Mouse (Mus musculus) urinary bladder, adult 2 months (tissue): Measurements from ENCODE around the gene Ppm1h. TPM values are rescaled to one million over a fixed set of nuclear protein-coding genes. Genes with fewer than 3 reads are reported as not detected.

Source experiments
- DNase-seq: peaks from one replicate; pipeline ENCODE4 v3.0.0; 2022; ENCODE audit warnings: low spot score
- polyA plus RNA-seq: library from polyadenylated mRNA; depleted of rRNA; stranded (reverse); fragments of >200 nt; gene quantifications from 2 replicates; pipeline ENCODE4 v1.2.3, GENCODE M21; 2012; rRNA removed

The Ppm1h gene
- polyA plus RNA-seq = 20.9 and 23.1 TPM in 2 replicates

DNA sequence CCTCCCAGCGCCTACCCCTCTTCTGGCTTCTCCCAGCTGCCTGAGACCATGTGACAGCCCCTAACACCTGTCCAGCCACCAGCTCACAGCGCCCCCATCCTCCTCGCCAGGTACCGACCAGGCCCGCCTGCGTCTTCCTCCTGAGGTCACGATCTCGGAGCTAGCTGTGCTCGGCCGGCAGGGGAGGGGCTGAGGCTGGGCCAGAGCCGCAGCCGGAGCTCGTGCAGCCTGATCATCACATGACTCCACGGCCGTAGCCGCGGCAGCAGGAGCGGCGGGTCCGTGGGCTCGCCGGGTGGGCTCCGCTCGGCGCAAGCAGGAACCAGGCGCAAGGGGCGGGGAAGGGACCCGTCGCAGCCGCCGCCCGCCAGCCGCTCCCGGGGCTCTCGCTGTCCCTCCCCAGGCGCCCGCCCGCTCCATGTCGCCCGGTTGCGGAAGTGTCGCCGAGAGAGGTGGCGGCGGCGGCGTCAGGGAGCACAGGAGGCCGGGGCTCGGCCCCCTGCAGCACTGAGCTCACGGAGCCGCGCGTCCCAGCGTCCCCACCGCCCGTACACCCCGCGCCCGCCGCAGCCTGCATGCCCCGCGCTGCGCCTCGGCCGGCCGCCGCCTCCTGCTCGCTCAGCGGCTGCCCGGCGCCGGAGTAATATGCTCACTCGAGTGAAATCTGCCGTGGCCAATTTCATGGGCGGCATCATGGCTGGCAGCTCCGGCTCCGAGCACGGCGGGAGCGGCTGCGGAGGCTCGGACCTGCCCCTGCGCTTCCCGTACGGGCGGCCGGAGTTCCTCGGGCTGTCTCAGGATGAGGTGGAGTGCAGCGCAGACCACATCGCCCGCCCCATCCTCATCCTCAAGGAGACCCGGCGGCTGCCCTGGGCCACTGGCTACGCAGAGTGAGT, at the start of gene Ppm1h:
Ppm1h (plus strand) TSS at position 222 of the 896 bp plus-strand sequence.
- peak; percentile 70 for DNase-seq

DNA sequence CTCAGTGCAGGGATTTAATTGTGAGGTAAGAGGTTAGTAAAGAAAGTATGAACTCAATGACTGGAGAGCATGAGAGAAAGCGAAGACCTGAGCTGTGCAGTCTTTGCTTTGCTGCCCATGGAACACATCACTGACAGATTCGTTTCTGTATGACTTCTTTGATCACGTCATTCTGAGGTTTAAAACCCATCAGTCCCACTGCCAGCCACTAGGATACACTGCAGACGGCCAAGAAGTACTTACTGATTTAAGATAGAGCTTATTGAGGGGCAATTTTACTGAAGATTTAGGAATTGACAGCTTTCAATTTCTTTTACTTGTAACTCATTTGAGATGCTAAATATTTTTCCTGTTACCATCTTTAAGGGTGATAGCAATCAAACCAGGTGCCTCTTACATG, 49.6 kb upstream of the Ppm1h start:
- no peak for DNase-seq

DNA sequence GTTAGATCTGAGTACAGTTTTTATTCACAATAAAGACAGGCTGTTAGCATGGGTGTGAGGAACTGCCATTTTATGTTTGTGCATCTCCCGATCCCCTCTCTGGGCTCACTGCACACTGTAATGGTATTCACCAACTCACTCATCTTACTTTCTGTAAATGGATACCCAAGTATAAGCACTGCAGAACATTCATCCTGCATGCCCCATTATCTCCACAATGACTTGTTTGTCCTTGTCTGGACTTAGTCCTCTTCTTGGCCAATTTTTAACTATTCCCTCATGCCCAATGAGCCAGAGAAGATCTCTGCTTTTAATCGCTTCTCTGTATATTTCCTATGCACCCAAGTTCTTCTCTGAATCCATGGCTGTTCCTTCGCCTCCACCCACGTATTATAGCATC, 38.7 kb upstream of the Ppm1h start:
- no peak for DNase-seq

DNA sequence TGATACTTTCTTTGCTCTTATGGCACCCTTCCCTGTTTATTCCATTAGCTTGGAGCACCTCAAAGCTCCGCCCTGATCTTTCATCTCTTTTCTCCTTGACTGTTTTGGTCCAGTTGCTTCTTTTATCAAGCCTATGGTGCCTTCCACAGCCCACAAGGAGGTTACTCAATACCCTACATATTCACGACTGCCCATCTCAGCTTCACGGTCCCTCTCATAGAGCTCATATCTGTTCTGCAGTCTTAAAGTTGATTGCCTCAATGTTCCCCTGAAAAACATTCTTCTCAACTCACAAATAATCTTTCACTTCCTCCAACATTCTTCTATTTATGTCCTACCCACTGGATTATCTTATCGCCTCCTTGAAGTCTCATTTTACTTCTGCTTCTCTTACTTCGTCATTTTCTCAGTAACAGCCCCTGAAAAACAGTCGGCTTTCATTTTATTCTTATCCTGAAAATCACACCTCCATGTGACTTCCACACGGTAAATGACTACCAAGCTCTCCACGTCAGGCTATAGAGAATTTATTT, 37.2 kb upstream of the Ppm1h start:
- DNase-seq = no peak

DNA sequence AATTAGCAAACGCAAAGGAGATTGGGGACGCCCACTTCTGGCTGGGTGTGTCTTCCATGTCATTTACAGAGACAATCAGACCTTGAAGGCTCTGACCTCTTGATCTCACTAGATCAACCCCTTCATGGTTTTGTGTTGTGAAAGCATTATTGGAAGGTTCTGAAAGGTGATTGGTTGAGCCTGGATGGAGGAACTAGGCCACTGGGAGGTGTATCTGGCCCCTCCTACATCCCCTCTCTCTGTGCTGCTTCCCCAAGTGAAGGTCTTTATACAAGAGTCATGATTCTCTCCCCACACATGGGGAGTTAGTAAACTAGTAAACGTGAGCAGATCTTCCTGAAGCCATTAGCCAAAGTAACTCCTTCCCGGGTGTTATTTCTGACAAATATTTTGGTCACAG, 36.4 kb upstream of the Ppm1h start:
- no peak for DNase-seq

DNA sequence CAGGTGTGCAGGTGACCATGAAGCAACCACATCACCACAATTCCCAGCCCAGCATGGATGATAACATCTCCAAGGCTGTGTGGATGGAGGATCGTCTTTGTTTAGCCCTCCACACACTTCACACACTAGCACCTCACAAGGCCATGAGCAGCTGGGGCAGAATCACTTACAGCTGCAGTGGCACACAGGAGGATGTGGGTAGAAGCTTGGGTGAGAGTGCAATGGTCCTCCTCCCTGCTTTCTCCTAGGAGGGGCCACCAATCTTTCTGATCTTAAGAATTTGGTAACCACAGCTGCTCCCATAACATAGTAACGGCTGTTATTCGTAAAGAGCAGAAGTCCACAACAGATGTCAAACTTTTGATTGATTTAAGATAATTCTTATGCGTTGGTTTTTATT, 26.6 kb upstream of the Ppm1h start:
- DNase-seq = no peak

DNA sequence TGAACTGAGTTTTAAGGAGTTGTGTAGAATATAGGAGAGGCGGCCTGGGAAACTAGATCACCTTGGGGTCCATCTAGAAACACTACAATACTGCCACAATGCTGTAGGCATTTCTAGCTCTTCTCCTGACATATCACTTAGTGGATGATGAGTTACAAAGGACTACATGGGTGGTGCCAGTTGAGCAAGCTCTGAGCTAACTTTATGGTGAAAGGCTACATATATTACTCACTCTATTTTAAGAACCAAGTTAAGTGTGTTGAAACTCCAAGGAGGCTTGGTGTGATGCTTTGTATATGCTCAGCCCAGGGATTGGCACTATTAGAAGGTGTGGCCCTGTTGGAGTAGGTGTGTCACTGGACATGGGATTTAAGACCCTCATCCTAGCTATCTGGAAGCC, 26.0 kb upstream of the Ppm1h start:
- no peak for DNase-seq

DNA sequence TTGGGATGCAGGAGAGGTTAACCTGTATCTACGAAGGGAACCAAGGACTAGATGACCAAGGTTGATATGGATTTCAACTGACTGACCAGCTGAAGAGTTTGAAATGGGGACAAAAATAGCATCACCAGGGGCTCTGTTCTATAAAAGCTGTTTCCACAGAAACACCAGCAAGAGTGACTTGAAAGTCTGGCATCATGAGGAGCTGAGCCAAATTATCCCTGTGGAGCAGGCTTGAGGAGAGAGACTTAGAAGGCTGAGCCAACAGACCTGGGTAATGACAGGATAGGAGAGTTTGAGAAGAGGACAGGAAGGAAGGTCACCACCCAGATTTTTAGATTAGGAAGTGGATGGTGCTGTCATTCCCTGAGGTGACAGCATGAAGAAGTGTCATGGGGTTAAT, 12.9 kb upstream of the Ppm1h start:
- no peak for DNase-seq

DNA sequence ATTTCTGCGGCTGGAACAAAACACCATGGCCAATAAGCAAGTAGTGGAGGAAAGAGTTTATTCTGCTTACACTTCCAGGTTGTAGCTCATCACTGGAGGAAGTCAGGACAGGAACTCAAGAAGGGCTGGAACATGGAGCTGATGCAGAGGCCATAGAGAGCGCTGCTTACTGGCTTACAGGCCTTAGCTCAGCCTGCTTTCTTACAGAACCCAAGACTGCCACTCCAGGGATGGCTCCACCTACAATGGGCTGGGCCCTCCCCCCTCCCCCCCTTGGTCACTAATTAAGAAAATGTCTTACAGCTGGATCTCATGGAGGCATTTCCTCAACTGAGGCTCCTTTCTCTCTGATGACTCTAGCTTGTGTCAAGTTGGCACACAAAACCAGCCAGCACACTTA, 7.3 kb upstream of the Ppm1h start:
- no peak for DNase-seq

DNA sequence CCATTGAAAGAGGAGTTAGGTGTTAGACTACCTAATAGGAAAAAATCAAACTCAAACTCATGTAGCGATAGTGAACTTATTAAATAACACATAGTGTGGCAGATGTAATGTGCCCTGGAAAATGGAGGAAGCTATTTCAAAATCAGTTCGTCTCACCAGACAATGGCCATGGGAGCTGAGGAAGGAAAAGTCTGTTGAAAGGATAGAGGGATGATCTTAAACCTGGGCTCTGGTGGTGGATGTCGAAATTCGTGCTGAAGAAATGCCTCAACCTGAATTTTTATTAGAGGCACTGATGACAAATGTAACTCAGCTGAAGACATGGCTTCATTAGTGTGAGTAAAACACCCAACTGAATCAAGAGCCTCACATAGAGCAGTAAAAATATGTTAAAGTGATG, 6.5 kb upstream of the Ppm1h start:
- DNase-seq = no peak

DNA sequence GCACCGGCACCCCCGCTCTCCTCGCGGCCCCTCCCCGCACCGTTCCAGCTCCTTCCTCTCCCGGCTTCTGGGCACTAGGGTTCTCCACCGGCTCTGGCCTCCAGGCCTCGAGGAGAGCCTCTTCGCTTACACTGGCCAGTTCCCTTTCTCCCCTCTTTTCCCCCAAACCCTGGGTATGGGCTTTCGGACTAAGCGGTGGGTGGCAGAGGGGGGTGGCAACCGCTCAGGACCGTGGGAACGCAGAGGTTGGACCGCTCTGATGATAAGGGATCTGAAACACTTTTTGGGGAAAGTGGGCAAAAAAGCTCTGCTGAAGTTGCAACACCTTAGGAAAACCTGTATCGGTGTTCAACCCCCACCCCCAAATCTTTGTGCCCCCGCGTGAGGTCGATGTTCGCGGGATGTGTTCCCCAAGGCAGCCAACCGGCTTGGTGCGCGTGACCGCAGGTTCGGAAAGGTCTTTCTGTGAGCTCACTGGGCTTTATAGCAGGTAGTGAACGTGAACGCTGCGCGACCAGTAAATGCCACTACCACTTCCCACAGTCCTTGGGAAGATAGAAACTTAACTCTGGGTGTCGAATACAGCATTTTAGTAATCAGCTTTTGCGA, 979 bp downstream of the Ppm1h start:
- no peak for DNase-seq

DNA sequence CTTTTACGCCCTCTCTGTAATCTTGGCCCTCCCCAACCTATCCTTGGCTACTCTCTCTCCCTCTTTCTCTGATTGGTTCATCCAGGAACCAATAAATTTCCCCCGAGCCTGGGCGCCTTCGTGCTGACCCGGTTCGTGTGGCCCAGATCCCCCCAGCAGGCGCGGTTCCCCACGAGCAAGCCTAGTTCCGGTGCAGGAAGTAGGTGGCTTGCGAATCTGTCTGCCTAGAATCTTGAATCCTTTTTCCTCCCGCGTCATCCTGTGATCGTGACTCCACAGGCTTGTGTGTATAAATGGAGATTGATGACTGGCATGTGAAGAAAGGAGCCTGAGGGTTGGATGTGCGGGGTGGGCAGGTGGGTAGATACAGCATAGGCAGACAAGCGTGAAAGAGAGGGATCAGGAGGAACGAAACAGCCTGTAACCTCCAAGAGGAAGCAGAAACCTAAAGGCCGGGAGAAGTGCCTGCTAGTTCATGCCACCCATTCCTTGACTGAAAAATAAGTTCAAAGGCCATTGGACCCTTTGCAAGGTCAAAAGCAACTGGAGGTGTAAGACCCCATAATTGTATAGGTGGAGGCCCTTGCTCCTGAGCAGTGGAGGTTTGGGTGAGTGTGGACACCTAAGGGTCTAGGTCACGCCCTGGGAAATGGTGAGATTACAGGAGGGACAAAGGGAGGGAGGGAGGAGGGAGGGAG, 2.0 kb downstream of the Ppm1h start:
- no peak for DNase-seq

DNA sequence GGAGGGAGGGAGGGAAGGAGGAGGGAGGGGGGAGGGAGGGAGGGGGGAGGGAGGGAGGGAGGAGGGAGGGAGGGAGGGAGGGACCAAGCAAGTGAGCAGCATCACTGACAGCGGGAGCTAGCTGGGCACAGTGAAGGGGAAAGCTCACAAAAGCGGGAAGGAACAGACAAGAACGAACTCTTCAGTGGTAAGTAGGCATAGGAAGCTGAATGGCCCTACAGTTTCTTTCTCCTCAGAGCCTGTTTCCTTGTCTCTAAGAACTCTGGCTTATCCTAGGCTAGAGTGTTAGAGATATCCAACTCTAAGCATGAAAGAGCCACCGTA, 2.5 kb downstream of the Ppm1h start:
- no peak for DNase-seq

DNA sequence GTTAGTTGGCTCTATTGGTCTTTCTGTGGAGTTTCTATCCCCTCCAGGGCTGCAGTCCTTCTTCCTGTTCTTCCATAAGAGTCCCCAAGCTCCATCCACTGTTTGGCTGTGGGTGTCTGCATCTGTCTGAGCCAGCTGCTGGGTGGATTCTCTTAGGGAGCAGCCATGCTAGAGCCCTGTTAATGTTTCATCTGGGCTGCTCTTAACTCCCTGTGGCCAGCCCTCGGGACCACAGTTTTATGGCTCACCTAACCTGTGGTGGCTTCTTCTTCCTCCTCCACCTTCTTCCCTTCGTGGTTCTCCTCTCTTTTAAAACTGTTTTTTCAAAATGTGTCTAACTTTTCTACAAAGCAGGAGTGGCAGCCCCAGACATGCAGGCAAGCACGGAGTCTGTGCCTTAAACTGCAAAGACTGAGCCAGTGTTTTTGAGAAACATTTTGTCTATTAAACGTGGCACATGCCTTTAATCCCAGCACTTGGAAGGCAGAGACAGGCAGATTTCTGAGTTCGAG, 5.3 kb downstream of the Ppm1h start:
- no peak for DNase-seq

DNA sequence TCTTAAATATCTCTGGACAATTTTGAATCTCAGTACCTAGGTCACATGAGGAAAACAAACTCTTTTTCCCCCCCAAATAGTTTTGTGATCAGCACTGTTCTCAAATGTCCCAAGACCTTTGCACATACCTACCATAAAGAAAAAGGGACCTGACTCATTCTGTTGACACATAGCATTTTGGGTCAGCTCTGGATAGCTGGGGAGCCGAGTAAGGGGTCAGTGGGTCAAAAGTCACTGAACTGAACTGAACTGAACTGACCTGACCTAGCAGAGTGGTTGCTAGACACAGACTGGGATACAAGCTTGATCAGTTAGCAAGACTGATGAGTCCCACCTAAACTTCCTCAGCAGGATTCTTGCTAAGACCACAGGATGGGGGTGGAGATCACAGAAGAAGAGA, 6.7 kb downstream of the Ppm1h start:
- no peak for DNase-seq

DNA sequence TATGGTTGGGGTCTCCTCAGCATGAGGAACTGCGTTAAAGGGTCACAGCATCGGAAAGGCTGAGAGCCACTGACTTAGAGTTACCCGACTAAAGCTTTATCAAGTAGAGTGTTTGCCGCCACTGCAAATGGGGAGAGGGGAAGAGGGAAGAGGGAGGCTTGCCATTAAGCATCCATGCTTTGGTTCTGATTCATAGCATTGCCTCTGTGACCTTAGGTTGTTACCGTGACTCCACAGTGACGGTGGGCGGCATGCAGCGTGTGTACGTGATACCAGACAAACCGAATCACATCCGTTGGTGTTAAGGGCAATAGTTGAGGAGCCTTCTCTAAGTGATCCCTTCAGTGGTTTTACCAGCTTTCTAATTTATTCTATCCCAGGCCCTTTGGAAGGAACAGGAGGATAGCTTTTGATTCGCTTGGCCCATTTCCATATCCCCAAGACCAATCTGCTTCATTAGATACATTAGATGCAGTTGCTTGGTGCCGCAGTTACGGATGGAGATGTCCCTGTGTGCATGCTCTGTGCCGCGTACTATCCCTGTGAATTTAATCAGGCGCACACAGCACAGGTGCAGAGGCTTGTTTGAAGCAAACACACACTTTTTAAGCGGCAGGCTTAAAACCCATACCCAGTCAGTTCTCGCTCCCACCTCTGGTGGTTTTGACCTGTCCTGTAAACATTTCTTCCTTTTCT, 7.4 kb downstream of the Ppm1h start:
- no peak for DNase-seq

DNA sequence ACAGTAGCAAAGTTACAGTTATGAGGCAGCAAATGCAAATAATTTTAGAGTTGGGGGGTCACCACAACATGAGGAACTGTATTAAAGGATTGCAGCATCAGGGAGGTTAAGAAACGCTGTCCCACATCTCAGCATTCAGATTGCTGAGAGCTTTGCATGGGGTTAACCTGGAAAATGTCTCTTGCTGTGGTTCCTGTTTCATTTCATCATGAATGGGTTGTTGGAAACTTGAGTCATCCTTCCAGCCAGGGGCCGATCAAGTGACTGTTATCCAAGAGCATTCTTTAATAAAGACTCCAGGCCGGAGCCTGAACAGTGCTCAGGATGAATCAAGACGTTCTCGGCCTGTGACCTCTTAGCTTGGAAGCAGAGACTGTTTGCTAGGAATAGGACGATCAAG, 12.1 kb downstream of the Ppm1h start:
- DNase-seq = no peak

DNA sequence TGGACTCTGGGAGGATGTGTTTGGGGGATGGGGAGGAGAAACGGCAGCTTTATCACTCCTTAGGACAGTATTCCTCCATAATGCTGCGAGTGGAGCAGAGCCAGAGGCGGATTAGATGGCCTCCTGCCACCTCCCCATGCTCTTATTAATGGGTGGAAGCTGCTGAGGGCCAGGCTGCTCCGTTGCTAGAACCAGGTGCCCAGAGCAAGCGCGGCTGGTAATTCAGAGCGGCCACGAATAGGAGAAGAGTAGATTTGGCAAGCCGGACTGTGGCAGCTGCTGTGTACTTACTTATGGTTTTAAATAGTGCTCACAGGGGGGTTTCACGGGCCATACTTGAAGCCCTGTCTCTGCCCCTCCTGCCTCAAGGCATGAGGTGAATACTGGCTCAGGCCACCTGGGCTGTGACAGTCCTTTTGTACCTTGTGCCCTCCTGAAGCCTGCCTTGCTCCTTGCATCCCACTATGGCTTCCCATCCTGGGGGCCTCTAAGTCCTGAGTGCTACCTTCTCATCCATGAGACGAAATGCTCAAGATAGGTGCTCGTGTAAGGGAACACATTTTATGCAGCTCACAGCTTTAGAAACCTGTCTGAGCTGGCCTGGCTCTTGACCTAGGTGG, 14.7 kb downstream of the Ppm1h start:
- no peak for DNase-seq

DNA sequence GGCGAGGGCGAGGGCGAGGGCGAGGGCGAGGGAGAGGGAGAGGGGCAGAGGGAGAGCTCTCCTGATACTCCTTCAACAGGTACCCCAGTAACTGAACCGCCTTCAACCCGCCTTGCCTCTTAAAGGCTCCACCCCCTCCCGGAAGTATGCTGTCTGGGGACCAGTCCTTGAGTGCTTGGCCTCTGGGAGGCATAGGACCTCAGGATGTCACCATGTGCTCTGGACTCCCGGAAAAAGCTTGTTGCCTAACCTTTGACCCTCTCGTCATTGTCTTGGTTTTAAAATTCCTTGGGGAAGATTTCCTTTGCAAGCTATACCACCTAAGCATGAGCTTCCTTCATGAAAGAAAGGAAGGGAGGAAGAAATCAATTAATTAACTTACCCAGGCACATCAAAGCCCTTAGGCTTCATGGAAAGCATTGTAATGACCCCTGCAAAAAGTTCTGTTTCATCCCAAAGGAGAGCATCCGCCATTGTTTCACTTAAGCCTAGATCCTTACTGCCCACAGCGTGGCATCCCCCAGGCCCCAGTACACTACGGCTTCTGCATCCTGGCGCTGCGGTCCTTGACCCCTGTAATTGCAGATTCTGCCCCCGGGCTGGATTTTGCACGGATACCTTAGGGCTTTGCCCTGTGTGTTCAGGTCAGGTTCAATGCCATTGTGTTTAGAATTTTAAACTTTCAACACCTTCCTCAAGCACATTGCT, 15.5 kb downstream of the Ppm1h start:
- no peak for DNase-seq

DNA sequence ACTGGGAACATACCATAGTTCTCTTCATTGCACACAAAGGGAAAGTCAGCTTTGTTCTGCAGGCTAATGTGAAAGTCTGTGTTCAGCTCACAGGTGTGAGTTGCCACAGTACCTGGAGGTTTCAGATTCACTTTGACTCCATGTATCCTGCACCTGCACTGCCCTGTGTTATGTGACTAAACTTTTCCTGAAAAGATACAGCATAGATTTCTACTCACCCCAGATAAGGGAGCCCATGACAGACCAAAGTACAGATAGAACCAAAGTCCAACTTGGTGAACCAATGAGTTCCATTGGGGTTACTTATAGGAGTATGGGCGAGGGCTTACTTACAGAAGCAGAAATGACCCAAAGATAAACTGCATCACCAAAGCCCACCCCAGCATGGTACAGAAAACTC, 17.8 kb downstream of the Ppm1h start:
- DNase-seq = no peak

DNA sequence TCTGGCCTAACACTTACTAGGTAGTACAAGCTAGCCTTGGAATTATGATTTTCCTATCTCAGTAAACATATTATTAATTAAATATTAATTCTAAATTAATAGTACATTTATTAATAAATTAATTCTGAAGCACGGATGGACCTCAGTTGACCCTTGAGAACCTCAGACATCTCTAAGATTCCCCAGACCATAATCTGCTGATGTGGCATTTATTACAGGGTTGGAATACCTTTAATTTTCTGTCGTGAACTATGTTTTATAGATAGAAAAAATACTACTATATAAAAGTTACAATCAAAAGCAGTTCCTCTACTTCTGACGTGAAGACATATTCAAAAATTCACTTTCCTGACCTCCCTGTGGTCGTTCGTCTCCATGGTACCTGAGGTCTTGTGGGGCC, 19.8 kb downstream of the Ppm1h start:
- no peak for DNase-seq
